Mouse (Mus musculus) frontal cortex, adult (tissue): ENCODE data around the gene Baz2b.
"Not testable (repeated sequence)": the region's sequence is repeated elsewhere in the genome, so short reads cannot be mapped to it uniquely, and the experiment has no call there.

ENCODE experiments used
- ATAC-seq: cut with Nextera tagmentation; 2 replicates; pipeline ENCODE4 v1.9.2; 2017; ENCODE audit warnings: mild to moderate bottlenecking, moderate library complexity, mixed read lengths; ENCODE audit not compliant: low TSS enrichment

Gene Baz2b

DNA sequence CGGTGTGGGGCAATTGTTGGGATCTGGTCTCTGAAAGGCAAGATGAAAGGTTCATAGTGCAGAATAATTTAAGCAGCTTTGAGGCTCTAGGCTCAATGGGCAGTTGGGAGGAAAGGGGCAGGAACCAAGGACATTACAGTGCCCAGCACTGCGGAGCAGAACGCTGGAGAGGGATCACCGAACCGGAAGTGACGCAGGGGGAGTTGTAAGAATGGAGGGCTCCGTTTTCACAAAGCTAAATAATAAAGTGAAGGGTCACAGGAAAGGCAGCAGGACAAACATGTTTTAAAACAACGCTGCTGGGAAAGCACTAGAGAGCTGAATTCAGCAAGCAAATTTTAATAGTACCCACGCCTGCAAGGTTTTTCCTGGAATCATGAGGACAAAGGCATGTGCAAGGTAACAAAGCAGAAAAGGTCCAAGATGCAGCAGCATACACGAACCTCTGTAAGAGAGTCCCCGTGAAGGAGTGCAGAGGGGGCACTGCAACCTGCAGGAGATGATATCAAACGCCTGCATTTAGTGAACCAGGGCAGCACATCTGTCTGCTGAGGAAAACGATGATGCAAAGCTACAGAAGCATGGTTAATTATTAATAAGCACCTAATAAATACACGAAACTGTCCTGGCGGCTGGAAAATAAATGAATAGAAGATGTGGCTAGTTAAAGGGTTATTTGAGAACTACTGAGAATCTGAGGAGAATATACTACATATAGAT lies 120.0 kb downstream of the Baz2b start:
- ATAC-seq: no peak

DNA sequence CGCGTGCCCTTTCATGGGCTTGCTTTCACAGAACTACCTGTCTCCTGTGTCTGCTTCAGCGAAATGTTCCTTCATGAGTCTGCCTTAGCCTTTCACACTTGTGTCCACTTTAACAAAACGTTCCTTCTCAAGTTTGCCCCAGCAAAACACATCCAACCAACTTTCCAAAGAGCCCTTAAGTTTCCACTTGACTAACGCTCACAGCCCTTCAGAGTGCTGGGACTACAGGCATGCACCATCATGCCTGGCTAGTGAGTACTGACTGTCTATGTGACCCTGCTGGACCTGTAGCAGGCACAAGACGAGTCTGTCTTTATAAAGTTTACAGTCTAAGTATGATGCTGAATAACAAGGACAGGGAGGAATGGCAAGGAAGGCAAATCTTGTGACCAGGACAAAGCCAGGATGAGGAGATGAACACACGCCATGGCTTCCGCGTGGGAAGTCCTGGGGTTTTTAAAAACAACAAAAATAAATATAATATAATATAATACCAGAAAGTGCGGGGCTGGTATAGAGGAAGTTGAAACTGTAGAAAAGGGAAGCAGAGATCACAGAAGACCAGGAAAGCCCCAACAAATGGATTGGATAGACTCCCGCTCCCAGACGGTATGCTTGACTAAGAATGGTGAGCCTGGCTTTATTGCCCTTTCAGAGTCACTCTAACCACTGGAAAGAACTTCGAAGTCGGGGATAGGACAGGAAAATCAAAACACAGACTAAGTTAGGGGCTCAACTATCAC lies 120.7 kb downstream of the Baz2b start:
- ATAC-seq: no peak

DNA sequence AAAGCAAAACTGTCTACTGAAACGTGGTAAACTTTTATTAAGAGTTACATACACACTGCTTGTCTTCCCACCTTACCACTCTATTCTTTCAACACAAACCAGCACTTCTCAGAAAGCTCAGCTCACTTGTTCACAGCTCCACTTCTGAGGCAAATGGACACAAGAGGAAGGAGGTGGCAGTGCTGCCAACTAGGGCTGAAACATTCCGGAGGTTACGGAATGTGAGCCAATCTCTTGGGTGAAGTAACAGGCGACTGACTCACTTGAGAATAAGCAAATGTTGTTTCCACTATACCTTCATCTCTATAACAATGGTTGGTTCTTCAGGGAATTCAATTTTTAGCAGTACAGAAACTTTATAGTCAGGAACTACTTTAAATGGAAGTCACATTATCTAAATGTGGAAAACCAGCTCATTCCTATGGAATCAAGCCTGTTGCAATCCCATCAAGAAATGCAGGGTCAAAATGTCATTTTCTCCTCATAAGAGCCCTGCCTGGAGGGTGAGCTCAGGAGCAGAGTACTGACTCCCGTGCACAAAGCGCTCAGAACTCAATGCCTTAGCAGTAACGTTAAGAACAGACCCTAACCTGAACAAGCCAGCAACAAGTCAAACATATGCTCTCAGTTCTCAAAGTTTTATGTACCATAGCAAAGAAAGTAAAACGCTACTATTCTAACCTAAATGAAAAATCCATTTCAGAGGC lies 123.3 kb downstream of the Baz2b start:
- ATAC-seq: no peak; the same call in 1 of the 2 replicates

DNA sequence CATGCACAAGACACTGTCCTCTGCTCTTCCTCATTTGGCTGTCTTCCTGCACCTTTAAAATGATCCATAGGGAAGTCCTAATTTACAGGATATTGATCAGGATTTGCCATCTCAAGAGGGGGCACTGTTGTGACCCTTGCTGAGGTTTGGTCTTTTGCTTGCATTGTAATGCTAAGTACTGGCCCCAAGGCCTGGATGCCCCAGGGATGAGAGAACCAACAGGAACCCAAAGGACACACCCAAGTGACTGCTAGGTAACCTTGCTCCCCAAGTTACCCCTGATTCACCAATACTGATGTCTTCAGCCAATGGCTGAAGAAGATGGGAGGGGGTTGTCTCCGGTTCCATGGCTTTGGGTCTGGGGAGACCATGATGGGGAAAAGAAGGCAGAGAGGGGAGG lies 124.8 kb downstream of the Baz2b start:
- no peak for ATAC-seq

DNA sequence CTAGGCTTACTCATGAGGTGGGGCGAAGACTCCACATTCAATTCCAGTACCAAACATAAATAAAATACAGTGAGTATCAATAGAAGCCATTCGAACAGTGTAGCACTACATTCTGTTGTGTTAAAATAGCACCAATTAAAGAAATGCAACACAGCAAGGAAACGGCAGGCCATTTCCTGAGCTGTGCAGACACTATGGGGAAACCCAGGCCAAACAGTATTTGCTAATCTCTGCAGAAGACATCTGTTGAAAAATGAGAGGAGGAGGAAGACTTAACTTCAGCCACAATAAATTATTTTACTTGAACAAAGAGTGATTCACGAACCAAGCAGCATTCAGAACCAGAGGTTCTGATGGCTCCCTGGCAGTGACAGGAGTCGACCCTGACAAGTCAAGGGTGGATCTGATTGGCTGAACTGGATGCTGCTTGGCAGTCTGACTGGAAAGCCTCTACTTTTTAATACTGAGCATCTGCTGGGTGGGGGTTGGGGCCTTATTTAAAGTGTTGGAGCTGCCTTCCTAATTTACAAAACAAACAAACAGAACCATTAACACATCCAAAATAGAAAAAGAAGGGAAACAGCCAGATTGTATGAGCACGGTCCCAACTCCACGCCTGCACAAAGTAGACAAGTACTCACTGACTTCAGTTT lies 126.5 kb downstream of the Baz2b start:
- ATAC-seq: peak; percentile 74; the same call in 1 of the 2 replicates

DNA sequence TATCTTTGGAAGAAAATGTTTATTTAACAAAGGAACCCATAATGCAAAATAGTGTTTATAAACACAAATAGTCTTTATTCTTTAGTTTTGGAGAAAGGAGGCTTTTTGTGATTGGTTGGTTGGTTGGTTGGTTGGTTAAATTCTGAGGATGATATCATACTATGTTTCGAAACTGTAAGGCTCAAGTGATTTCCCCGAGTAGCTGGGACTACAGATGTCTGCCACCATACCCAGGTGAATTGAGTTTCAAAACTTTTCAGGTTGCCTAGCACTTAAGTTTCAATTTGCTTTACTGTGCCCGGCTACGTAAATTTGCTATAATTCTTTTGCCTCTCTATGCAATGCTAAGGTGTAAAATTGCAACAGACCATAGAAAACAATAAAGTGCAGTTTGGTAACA lies 127.4 kb downstream of the Baz2b start:
- ATAC-seq: no peak

DNA sequence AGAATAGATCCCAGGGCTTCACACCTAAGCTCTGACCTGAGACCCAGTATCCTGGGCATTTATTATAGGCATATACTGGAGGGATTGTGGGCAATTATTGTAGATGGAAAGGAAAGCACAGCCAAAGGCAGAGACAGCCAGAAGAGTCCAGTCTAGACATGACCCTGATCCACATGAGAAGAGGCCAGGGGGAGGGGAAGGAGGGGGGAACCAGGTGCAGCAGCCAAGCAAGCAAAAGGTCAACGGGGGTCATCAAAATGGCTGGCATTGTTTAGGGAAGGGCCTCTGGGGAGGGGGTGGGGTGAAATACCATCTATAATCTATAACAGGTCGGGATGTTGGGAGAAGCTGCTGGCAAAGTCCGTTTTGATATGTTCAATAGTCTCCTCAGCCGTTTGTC lies 128.8 kb downstream of the Baz2b start:
- no peak for ATAC-seq

DNA sequence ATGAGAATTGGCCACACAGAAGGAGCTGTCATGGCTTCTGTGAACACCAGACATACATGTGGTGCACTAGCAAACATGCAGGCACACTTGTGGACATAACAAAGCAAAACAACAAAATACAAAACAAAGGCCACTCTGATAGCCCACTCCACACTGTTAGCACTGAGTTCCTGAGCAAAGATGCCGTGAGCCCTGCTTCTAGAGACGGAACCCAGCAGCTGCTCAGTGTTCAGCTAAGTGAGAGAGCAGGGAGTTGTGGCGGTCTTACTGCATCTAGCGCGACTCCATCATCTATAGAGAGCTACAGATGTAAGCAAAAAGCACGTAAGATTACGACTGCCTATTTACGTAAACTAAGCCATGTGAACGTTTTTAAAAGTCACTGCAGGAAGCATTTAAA lies 132.0 kb downstream of the Baz2b start:
- no peak for ATAC-seq

DNA sequence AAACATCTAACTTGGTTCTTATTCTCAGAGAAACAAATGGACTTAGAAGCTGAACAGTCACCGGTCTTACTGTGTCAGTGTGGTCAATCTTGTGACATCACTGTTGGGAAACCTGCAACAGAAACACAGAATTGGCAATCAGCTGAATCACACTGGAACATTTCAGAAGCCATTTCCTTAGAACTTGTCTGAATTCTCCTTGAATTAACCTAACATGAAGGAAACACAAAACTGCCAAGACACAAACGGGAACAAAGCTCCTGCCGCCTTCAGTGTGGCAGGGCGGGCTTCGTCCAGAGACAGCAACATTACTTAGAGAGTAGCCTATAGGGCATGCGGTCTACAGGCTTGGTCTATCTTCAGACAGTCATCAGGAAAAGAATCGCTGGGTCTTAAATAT lies 132.8 kb downstream of the Baz2b start:
- ATAC-seq: no peak

DNA sequence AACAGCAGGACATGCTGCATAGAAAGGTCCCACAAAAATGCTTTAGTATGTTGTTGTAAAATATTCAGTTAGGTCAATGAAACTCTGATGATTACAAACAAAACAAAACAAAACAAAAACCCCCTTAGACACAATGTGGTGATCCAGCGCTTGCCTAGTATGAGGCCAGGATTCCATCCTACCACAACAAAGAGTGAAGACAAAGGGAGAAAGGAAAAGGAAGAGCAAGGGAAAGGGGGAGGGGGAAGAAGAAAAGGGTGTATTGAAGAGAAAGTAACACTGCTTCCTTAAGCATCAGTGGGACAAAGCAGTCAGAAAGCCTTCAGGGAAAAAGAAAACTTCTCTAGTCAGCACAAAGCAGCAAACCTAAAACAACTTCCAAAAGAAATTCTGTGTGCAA lies 133.6 kb downstream of the Baz2b start:
- no peak for ATAC-seq

DNA sequence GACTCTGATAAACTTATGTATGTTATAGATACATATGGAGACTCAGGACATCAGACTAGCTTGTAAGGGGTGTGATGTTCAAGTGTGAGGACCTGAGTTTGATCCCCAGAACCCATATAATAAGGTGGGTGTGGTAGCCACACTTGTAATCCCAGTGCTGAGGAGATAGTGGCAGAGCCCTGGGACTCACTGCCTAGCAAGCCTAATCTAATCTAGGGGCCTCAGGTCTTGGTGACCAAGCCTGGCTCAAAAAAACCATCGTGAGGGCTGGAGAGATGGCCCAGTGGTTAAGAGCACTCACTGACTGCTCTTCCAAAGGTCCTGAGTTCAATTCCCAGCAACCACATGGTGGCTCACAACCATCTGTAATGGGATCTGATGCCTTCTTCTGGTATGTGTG lies 135.8 kb downstream of the Baz2b start:
- ATAC-seq: not testable (repeated sequence)

DNA sequence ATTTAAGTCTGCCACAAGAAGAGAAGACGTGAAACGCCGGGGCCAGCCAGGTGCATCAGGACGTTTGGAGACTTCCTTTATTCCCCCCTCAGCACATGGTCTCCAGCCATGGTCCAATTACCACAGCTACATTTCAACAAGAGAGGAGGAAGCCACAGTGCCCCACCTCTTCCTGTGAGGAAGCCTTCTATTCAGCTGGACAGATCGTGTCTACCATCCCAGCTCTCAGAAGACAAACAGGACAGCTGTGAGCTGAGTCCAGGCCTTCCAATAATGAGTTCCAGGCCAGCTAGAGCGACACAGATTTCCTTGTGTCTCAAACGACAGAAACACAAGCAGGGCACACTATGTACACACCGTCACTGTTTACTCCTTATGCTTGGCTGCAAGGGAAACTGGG lies 137.8 kb downstream of the Baz2b start:
- no peak for ATAC-seq

DNA sequence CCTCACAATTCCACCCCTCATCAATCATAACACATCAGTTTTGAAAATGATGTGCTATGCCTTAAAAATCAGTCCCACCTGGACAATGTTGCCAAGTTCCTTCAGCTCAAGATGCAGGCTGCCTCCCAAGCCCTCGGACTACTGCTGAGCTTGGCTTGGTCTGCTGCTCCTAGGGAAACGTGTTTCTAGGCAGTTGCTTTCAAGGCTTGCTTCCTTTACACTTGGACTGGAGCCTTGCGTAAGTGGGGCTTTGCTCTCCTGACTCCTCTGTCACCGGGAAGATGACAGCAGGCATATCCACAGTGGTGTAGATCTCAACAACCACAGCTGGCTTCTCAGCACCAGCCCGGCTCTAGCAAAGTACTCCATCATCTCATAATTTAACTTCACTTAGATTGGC lies 138.7 kb downstream of the Baz2b start:
- no peak for ATAC-seq

DNA sequence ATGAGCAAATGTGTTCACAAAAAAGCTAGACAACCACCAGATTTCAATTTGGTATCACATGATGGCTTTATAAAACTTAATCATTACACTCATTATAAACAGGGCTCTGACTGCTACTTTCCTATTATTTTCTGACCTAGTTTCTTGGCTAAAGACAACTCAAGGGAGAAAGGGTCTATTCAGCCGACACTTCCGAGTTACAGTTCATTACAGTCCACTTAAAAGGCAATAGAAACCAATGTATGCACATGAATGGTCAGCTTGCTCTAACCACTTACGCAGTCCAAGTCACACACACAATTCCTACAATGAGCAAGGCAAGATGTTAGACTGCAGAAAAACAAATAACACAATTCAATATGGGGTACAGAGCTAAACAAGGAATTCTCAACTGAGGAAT lies 141.2 kb downstream of the Baz2b start:
- ATAC-seq: no peak

DNA sequence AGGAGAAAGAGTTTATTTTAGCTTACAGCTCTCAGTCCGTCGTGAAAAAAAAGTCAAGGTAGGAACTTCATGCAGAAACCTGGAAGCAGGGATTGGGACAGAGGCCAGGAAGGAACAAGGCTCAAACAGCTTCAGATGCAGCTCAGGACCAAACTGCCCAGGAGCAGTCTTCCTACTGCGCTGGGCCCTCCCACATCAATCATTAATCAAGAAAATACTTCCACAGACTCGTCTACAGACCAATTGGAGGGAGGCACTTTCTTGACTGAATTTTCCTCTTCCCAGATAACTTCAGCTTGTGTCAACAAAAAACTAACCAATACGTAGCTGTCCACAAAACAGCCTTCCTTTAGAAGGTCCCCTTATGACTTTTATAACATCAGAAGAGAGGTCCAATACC lies 144.2 kb downstream of the Baz2b start:
- ATAC-seq: no peak

DNA sequence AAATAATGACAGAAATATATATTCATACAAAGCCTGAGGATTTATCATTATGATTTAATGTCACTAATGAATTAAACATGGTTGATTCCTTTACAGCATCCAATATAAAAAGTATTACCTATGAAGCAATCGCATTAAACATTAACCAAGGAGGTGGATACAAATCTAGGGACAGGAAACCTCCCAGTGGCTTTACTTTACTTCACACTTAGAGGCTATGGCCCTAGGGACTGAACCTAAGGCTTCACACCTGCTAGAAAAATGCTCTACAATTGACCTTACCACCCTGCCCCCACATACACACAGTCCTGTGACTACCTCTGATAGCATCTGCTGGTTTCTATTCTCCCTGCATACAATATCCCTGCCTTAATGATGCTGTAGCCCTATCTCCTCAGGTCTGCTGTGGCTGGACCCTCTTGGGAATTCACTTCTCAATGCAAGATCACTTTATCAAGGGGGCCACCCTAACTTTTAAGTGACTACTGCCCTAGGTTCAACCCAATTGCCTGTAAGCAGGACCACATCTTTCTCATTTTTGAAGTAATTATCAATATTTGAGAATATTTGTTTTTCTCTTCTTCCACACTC lies 149.4 kb downstream of the Baz2b start:
- no peak for ATAC-seq

DNA sequence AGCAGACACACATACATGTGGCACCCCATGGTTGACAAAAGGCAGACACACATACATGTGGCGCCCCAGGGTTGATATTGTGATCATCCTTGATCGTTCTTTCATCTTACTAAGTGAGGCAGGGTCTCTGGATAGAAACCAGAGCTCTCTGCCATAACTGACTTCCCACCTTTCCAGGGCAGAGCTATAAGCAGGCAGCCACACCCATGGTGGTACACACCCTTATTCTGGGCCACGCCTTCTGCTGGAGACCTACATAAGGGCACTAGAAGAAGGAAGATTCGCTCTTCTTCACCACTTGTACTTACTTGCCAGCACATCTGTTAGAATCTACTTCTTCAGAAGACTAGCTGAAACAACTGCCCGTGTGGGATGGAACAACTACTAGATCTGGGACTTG lies 150.3 kb downstream of the Baz2b start:
- no peak for ATAC-seq

DNA sequence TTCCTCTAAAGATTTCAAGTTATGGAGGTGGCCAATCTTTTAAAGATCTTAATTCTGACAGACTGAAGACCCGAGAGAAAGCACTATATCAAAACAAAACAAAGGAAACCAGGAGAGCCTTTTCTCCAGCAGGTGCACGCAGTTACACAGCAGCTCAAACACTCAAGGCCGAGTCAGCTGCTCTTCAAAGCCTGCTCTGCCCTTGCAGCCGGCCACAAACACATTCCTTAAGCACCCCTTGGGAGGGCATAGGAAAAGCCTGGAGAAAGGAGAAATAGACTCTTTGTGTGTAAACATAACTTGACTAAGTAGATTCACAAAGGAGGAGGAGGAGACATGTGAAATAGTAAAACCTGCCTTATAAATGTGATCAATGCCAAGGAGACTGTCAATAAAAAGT lies 153.6 kb downstream of the Baz2b start:
- no peak for ATAC-seq

DNA sequence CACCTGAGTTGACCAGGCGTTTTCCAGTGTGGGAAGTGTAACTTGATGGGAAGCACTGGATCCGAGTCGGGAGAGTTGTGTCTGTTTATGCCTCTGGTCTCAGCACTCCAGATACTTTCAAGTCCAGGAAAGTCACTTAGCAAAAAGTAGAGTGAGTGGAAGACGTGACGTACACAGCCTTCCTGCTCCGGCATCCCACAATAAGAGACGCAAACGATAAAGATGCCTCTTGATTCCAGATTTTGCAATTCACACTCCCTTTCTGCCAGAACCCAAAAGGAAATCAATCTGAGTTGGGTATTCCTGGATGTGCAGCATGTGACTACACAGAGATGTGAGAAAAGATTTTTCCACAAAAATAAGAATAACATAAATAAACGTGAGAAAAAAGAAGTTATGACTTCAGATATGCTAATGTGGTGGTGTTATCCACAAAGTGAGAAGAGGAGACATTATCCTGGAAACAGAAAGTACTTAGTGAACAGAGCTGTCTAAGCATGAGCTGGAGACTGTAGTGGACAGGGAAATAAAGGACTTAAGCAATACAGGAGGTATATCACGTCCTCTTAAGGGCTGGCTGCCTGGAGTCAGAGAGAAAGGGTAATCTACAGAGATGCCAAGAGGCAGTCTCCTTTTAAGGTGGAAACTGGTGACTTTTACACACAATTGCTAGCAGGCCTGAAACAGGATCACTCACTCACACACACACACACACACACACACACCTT lies 154.7 kb downstream of the Baz2b start:
- ATAC-seq: peak; percentile 68

DNA sequence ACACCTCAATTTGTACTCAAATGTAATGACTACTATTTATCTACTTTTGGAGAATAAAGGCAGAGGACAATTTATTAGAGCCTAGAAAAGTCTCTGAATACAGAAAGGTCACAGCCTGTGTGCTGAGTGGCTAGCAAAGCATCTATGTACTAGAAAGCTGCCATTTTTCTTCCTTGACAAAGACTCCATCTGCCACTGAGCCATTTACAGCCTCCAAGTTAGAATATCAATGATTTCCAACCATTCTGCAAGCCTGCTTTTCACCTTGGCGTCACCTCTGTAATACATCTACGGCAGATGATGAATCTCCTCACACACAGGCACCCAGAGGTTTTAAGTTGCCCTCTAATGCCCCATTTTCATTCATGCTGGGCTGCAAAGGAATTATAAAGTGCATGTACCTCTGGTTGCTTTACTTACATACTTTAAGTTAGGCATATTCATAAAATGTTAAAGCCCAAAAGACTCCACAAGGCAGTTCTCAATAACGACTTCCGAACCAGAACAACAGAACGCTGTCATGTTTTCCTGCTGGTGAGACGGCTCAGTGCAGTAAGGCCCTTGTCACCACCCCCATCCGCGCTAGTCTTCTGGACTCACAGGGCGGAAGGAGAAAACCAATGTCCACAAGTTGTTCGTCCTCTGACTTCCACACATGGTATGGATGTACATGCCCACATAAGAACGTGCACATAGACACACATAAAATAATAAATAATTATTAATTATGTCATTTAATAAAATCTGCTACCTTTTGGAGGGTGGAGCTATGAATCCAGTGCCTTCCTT lies 156.2 kb downstream of the Baz2b start:
- ATAC-seq: no peak
